In genomic region chr11:19616520-19616919, GRCm38 (mm10) we compare ENCODE assay signal across 17 mouse cellular contexts.
DNase-seq lines count a peak whose midpoint lies in the region; ATAC-seq lines count a peak whose summit lies in the region.
"Had no signal": no experiment of that assay in that cellular context is flagged by ENCODE, and none has a peak within 500 bp of the region (broad histone marks: within the 10 kb centered on the region; RNA-seq: fewer than 3 reads in every experiment).

No protein-coding gene starts in this region.

- H3K9ac ChIP-seq in liver, embryonic 12.5 days, result no peak overlapping the region
- H3K9ac ChIP-seq: intestine, embryonic 15.5 days; liver, embryonic 15.5 days; midbrain, embryonic 13.5 days had no signal

- no peak overlapping the region for H3K27ac ChIP-seq in liver, embryonic 12.5 days
- H3K27ac ChIP-seq: intestine, embryonic 15.5 days; liver, embryonic 15.5 days; midbrain, embryonic 13.5 days had no signal

- no peaks in the 10 kb centered on the region for H3K4me1 ChIP-seq in liver, embryonic 12.5 days
- H3K4me1 ChIP-seq: intestine, embryonic 15.5 days; liver, embryonic 15.5 days had no signal

- 44% methylated on average over 4 of the region's 4 CpGs for WGBS in liver, embryonic 12.5 days (ENCODE audit: insufficient replicate concordance)

- intact Hi-C loops in heart, postnatal 14 days (cut with DNase I), result no loop called here

- ATAC-seq in liver, embryonic 12.5 days, result no peak
- ATAC-seq: intestine, embryonic 15.5 days; midbrain, embryonic 13.5 days had no signal

- H3K9me3 ChIP-seq in liver, embryonic 12.5 days (replicated peaks), result no peaks in the 10 kb centered on the region
- H3K9me3 ChIP-seq: intestine, embryonic 15.5 days; liver, embryonic 15.5 days; midbrain, embryonic 13.5 days had no signal

- peak; percentile 15 for DNase-seq in adrenal gland, postnatal 10 days
- no peak for DNase-seq in adrenal gland, postnatal 25 days
- DNase-seq in Muller cell, postnatal 12 days (ENCODE audit: inconsistent ontology term), result peak; percentile 33
- peak; percentile 82 for DNase-seq in gastrocnemius, postnatal 25 days
- peak; percentile 11 to 36 for DNase-seq in heart, postnatal 14 days
- DNase-seq in kidney, postnatal 10 days, result no peak
- DNase-seq in kidney, adult 8-10 months, result no peak
- DNase-seq: cerebellum, adult 2 months; kidney, postnatal 36 days; layer of hippocampus, postnatal 36 days; lung, postnatal 36 days; thymus, postnatal 36 days had no signal

- no peak overlapping the region for H3K4me2 ChIP-seq in liver, embryonic 12.5 days
- H3K4me2 ChIP-seq: intestine, embryonic 15.5 days; liver, embryonic 15.5 days; midbrain, embryonic 13.5 days had no signal

- no peaks in the 10 kb centered on the region for H3K27me3 ChIP-seq in liver, embryonic 12.5 days (replicated peaks)
- H3K27me3 ChIP-seq: intestine, embryonic 15.5 days; liver, embryonic 15.5 days; midbrain, embryonic 13.5 days had no signal

- H3K36me3 ChIP-seq in liver, embryonic 12.5 days, result no peaks in the 10 kb centered on the region
- H3K36me3 ChIP-seq: intestine, embryonic 15.5 days; liver, embryonic 15.5 days; midbrain, embryonic 13.5 days had no signal

- no peak overlapping the region for H3K4me3 ChIP-seq in liver, embryonic 12.5 days
- H3K4me3 ChIP-seq: erythroblast, embryonic 14.5 days; intestine, embryonic 15.5 days; liver, embryonic 15.5 days; midbrain, embryonic 13.5 days had no signal

Comparison
In these comparisons a context has a peak if more than half of its experiments do, and no peak if none do; other contexts are left out.
1. DNase-seq: peak in adrenal gland, postnatal 10 days (single experiment), Muller cell, postnatal 12 days (single experiment), gastrocnemius, postnatal 25 days (single experiment) and heart, postnatal 14 days (2 of 2); none in adrenal gland, postnatal 25 days (single experiment), kidney, postnatal 10 days (single experiment) and kidney, adult 8-10 months (0 of 2).